ENCODE assay signal across 9 mouse cellular contexts in genomic region chr13:103332731-103333130, GRCm38 (mm10). TPM values are rescaled to one million over a fixed set of nuclear protein-coding genes. Genes with fewer than 3 reads are reported as not detected.
DNase-seq lines count a peak whose midpoint lies in the region; ATAC-seq lines count a peak whose summit lies in the region.
"Had no signal": no experiment of that assay in that cellular context is flagged by ENCODE, and none has a peak within 500 bp of the region (broad histone marks: within the 10 kb centered on the region; RNA-seq: fewer than 3 reads in every experiment).

No protein-coding gene starts in this region.

- H3K27ac ChIP-seq in kidney, embryonic 14.5 days (ENCODE audit: low read depth, low read length), result no peak overlapping the region
- H3K27ac ChIP-seq in embryonic facial prominence, embryonic 13.5 days, result no peak overlapping the region
- no peak overlapping the region for H3K27ac ChIP-seq in hindbrain, embryonic 15.5 days (replicated peaks)
- H3K27ac ChIP-seq in neural tube, embryonic 12.5 days, result no peak overlapping the region

- H3K4me3 ChIP-seq in kidney, embryonic 14.5 days (ENCODE audit: low read length), result peak overlapping the region; percentile 76; the same call in 1 of the 2 replicates
- peak overlapping the region; percentile 59 for H3K4me3 ChIP-seq in embryonic facial prominence, embryonic 13.5 days
- peak overlapping the region; percentile 70 for H3K4me3 ChIP-seq in hindbrain, embryonic 15.5 days
- 0 out of 2 replicates have a peak overlapping the region, but pooled peaks have one; percentile 9 for H3K4me3 ChIP-seq in neural tube, embryonic 12.5 days

- WGBS in kidney, embryonic 14.5 days, result 4% methylated on average over 9 of the region's 9 CpGs
- 6% methylated on average over 9 of the region's 9 CpGs for WGBS in embryonic facial prominence, embryonic 13.5 days
- 4% methylated on average over 9 of the region's 9 CpGs for WGBS in hindbrain, embryonic 15.5 days
- 9% methylated on average over 9 of the region's 9 CpGs for WGBS in neural tube, embryonic 12.5 days

- no peaks in the 10 kb centered on the region for H3K36me3 ChIP-seq in kidney, embryonic 14.5 days (ENCODE audit: control insufficient read depth, insufficient read depth, low read length)
- H3K36me3 ChIP-seq in embryonic facial prominence, embryonic 13.5 days, result no peaks in the 10 kb centered on the region
- no peaks in the 10 kb centered on the region for H3K36me3 ChIP-seq in hindbrain, embryonic 15.5 days
- H3K36me3 ChIP-seq in neural tube, embryonic 12.5 days, result no peaks in the 10 kb centered on the region

- no peak overlapping the region for H3K9ac ChIP-seq in kidney, embryonic 14.5 days (ENCODE audit: low read depth, low read length)
- H3K9ac ChIP-seq in embryonic facial prominence, embryonic 13.5 days, result no peak overlapping the region
- no peak overlapping the region for H3K9ac ChIP-seq in hindbrain, embryonic 15.5 days
- no peak overlapping the region for H3K9ac ChIP-seq in neural tube, embryonic 12.5 days

- no peak for ATAC-seq in kidney, embryonic 14.5 days (ENCODE audit: low FRiP score, low TSS enrichment)
- ATAC-seq in embryonic facial prominence, embryonic 13.5 days (ENCODE audit: insufficient number of reproducible peaks, insufficient read depth, low FRiP score, low TSS enrichment, low read depth), result no peak
- ATAC-seq in hindbrain, embryonic 15.5 days (ENCODE audit: low FRiP score, low read depth), result no peak
- ATAC-seq in neural tube, embryonic 12.5 days (ENCODE audit: low FRiP score, low read depth), result no peak
- no peak for ATAC-seq in monocyte, adult 5-6 weeks (replicated peaks; ENCODE audit: insufficient number of reproducible peaks, low FRiP score, low TSS enrichment, poor library complexity, severe bottlenecking)
- ATAC-seq in granulocyte monocyte progenitor cell, adult 5-6 weeks (replicated peaks; ENCODE audit: poor library complexity, severe bottlenecking), result no peak

- no peak for DNase-seq in kidney, postnatal 36 days
- DNase-seq in kidney, postnatal 14 days, result no peak
- DNase-seq: adrenal gland, adult 8-10 months had no signal

- H3K4me2 ChIP-seq in kidney, embryonic 14.5 days (replicated peaks; ENCODE audit: low read depth, low read length), result peak overlapping the region; percentile 95
- peak overlapping the region; percentile 95 for H3K4me2 ChIP-seq in embryonic facial prominence, embryonic 13.5 days
- peak overlapping the region; percentile 96 for H3K4me2 ChIP-seq in hindbrain, embryonic 15.5 days
- H3K4me2 ChIP-seq in neural tube, embryonic 12.5 days (replicated peaks), result peak overlapping the region; percentile 96

- H3K9me3 ChIP-seq in kidney, embryonic 14.5 days (ENCODE audit: control insufficient read depth, low read length), result no peaks in the 10 kb centered on the region
- H3K9me3 ChIP-seq in embryonic facial prominence, embryonic 13.5 days, result no peaks in the 10 kb centered on the region
- no peaks in the 10 kb centered on the region for H3K9me3 ChIP-seq in hindbrain, embryonic 15.5 days
- no peaks in the 10 kb centered on the region for H3K9me3 ChIP-seq in neural tube, embryonic 12.5 days

- peaks cover 12% of the 10 kb centered on the region for H3K4me1 ChIP-seq in kidney, embryonic 14.5 days (ENCODE audit: control insufficient read depth, insufficient read depth, low read length)
- H3K4me1 ChIP-seq in embryonic facial prominence, embryonic 13.5 days, result peaks cover 17% of the 10 kb centered on the region
- H3K4me1 ChIP-seq in hindbrain, embryonic 15.5 days (replicated peaks), result peaks cover 22% of the 10 kb centered on the region
- peaks cover 27% of the 10 kb centered on the region; the same call in 1 of the 2 replicates for H3K4me1 ChIP-seq in neural tube, embryonic 12.5 days

- peaks cover 35% of the 10 kb centered on the region for H3K27me3 ChIP-seq in kidney, embryonic 14.5 days (ENCODE audit: control insufficient read depth, insufficient read depth, low read length)
- peaks cover 60% of the 10 kb centered on the region for H3K27me3 ChIP-seq in embryonic facial prominence, embryonic 13.5 days
- peaks cover 11% of the 10 kb centered on the region; the same call in 1 of the 2 replicates for H3K27me3 ChIP-seq in hindbrain, embryonic 15.5 days
- peaks cover 33% of the 10 kb centered on the region for H3K27me3 ChIP-seq in neural tube, embryonic 12.5 days (replicated peaks)

RNA-seq across cellular contexts. Expression of gene Mast4, which starts 1.6 kb away (rescaled TPM):
- polyA plus RNA-seq in kidney, embryonic 14.5 days (2014; fragmentation: Nextera tagmentation; extraction: Ambion mirVana), result 25.1 and 31.0 TPM in 2 replicates
- 28.6 and 30.1 TPM in 2 replicates for polyA plus RNA-seq in embryonic facial prominence, embryonic 13.5 days (2015; fragmentation: Nextera tagmentation; extraction: Ambion mirVana)
- 29.1 and 31.6 TPM in 2 replicates for polyA plus RNA-seq in hindbrain, embryonic 15.5 days (2015; fragmentation: Nextera tagmentation; extraction: Ambion mirVana)
- polyA plus RNA-seq in neural tube, embryonic 12.5 days (2016; fragmentation: Nextera tagmentation; extraction: Ambion mirVana), result 18.8 and 24.6 TPM in 2 replicates
- total RNA-seq in monocyte, adult 5-6 weeks (2017), result 3.3 to 5.1 TPM (median 4.1 TPM) in 3 replicates
- 8.0 and 8.2 TPM in 2 replicates for total RNA-seq in granulocyte monocyte progenitor cell, adult 5-6 weeks (2014; fragmentation: Nextera tagmentation)
- 0.88 and 3.2 TPM in 2 replicates for total RNA-seq in granulocyte monocyte progenitor cell, adult 5-6 weeks (2017)

Comparison
In these comparisons a context has a peak if more than half of its experiments do, and no peak if none do; other contexts are left out.
1. H3K4me3 ChIP-seq: peak in every context shown above with its lines; median percentile 76 in kidney, embryonic 14.5 days; 70 in hindbrain, embryonic 15.5 days; 59 in embryonic facial prominence, embryonic 13.5 days; 9 in neural tube, embryonic 12.5 days.